Mouse (Mus musculus) lung, postnatal 0 days (tissue): ENCODE measurements at regions not wholly inside any gene's neighbourhood (a gene's known extent, or its start where the extent isn't known, plus 50 kb on each side); places are given as distances from the start of the nearest gene placed in this dataset.

Experiments used
- CTCF ChIP-seq: IDR thresholded peaks from 2 replicates; pipeline ENCODE4 v1.5.1; 2016; ENCODE audit warnings: antibody characterized with exemption, mild to moderate bottlenecking
- EP300 ChIP-seq: IDR thresholded peaks from 2 replicates; pipeline ENCODE4 v1.6.1; 2016; ENCODE audit warnings: antibody characterized with exemption, mild to moderate bottlenecking, control low read depth

DNA sequence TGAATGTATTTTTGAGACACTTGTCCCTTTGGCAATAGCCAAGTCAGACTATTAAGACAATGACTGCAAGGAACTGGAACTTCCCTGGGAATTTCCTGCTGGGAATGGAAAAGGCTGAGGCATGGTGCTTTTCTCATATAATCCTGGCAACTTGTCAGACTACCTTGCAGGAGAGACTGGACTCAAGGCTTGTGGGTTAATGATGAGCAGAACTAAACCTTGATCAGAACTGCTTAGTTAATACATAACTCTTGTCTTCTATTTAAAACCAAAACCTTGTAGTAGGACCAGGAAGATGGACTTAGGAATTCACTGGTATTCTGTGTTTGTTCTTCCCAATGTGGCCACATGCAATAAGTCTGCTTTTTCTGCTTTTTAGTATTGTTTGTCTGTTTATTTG lies 579.3 kb upstream of the Plxna2 start:
- TF ChIP-seq CTCF (no peak), EP300 (no peak)
